Mouse (Mus musculus) ES-CJ7 (cell line): ENCODE results near the gene Syk.
A peak's percentile ranks its signal among the peaks of the same experiment; 100 is the strongest.

Experiments used
- DNase-seq: peaks from one replicate; pipeline ENCODE4 v3.0.0; 2011; ENCODE audit warnings: low read depth, low spot score

Syk gene

GRCm38 (mm10) chr13:52649791-52650418, 66.9 kb downstream of the Syk start:
- DNase-seq = no peak

DNA sequence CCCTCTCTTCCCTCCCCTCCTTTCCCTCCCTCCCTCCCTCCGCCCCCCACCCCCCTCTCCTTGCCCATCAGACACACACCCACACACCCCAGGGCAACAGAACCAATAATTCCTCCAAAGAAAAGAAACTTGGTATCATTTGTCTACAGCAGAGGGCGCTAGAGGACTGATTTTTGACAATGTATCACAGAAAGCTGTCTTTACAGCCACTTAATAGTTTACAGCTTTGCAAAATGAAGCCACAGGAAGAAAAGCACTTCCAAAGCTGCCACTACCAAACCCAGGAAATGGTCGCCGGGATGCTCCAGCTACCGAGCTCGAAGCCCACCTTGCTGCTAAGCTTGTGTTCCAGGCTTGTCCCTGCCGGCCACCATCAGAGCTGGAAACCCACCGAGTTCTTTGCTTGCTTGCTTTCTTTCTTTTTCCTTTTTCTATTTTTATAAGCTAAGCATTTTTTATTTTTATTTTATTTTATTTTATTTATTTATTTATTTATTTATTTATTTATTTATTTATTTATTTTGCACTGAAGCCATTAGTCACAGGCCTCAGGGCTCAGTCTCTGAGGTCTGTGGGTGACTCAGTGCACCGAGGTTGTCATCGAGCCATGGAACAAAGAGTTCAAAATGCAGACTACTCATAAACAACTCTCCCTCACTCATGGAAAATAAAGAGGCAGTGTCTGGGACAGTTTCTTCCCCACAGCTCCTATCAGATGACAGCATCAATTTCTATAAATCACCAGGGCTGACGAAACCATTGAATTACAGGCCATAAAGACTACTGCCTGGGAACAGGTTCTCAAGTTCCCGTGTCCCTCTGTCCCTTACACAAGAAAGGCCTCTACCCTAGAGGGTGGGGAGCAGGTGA, 68.6 kb downstream of the Syk start:
- peak; percentile 69 for DNase-seq

GRCm38 (mm10) chr13:52652253-52652628, 69.3 kb downstream of the Syk start:
- no peak for DNase-seq

DNA sequence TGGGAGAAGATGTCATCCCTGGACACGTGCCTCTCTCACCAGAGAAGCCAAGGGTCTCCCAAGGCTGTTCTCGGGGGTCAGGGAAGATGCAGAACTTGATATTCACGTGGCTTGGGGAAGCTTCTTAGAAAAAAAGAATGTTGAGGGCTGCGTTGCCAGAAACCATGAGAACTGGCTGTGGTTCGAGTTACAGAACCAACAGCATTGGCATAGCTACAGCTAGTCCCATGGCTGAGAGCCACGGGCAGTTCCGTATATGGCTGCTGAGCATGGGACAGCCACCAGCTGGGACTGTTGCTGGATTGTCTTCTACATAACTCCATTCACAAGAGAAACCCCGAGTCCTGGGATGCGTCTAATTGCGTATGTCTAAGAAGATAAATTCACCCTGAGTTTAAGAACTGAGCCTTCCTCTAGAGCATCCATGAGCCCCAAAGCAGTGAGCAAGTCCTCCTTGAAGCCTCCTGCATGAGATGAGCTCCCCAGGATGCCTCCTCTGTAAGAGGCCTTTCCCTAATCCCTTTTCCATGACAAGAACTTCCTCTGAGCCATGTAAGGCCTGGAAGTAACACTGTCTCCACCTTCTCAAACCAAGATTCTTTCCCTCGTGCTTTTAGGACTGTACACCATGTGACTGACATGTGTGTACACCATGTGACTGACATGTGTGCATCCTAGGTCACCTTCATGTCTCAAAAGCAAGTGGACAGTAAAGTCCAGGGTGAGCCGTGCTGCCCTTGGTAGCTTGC, 71.3 kb downstream of the Syk start:
- DNase-seq = no peak

GRCm38 (mm10) chr13:52654830-52655308, 71.9 kb downstream of the Syk start:
- no peak for DNase-seq

DNA sequence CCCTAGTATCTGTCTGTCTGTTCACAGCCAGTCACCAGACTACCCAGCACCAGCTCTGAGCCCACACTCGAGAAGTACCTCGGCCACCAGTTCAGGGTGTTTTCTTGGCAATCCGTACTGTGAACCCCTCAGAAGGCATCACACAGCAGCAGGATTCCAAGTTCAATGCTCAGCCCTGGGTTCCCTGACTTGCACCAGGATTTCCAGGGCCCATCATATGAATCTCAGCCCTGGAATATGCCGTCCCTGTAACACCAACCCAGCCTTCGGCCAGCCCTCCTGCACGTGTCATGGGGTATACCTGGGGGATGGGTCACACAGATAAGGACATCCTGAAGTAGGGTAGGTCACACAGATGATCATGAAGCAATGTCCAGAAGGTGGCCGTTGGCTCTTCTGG, 75.0 kb downstream of the Syk start:
- DNase-seq = no peak

GRCm38 (mm10) chr13:52658477-52658876, 75.5 kb downstream of the Syk start:
- DNase-seq = peak; percentile 67

DNA sequence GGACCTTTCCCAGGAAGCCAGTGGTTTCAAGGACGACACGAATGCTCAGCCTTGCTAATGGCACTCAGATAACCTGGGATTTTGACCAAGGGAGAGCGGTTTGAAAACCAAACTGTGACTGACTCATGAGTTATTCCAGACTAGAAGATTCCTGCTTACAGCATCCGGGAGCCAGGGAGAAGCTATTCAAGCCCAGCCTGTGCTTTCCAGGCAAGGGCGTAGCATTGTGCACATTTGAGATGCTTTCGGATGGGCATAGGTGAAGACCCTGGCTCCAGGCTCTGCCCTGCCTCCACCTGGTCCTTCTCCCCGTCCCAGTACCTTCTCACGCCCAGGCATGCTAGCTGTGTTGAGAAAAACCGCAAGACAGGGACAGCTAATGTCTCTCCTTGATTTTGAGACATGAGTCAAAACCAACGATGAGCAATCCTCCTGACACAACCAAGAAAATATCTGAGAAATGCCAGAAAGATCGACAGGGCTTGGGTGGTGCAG, 76.2 kb downstream of the Syk start:
- DNase-seq = no peak

GRCm38 (mm10) chr13:52669889-52670288, 86.9 kb downstream of the Syk start:
- DNase-seq = peak; percentile 56

- DNase-seq = no peak
These were observed 90.3 kb downstream of the Syk start for GRCm38 (mm10) chr13:52673272-52673671.

- DNase-seq = no peak
These were observed 90.9 kb downstream of the Syk start for GRCm38 (mm10) chr13:52673856-52674255.

DNA sequence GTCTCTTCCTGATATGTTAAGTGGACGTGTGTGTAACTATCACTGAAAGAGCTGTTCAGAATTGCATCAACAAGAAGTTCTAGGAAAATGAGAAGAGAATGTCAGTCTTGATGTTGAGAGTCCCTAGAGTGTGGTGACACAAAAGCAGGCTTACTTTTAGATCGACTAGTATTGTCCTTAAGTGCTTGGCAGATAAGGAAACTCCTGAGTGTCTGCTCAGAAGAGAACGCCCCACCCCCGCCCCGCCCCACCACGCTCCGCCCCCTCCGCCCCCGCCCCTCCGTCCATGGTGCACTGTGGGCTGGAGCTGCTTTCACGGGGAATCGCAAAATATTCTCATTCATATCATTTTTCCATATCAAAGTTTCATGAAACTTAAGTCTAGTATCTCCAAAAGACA, 91.9 kb downstream of the Syk start:
- no peak for DNase-seq

- no peak for DNase-seq
These were observed 92.7 kb downstream of the Syk start for GRCm38 (mm10) chr13:52675526-52676294.

DNA sequence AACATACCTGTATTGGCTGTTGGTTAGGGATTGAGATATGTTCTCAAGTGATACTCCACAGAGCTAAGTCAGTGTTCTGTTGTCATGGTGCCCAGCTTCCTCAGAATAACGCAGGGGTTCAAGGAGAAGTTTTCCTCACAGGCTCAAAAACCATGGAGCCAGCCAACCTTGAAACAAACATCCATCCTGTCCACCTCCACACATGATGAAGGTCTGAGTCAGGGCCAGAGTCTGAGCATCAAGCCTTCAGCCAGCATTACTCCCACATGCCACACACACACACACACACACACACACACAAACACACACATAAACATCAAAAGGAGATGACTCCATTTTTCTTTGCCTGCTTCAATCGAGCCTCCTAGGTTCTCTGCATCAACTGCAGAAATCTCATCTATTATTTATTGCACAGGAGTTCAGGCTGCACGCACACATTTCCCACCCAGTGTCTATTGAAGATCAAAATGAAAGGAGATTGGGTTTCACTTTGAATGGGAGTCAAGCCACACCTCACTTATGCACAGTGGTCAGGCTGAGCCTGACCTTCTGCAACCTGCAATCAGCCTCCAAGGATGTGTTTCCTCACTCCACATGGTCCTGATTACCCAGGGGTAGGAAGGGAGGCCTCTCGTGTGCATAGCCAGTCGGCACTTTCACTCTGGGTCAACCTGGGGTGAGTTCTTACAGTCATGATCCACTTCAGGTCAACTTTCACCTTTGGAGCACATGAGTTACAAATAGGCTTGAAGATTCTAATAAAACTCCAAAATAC, 93.9 kb downstream of the Syk start:
- DNase-seq = no peak

DNA sequence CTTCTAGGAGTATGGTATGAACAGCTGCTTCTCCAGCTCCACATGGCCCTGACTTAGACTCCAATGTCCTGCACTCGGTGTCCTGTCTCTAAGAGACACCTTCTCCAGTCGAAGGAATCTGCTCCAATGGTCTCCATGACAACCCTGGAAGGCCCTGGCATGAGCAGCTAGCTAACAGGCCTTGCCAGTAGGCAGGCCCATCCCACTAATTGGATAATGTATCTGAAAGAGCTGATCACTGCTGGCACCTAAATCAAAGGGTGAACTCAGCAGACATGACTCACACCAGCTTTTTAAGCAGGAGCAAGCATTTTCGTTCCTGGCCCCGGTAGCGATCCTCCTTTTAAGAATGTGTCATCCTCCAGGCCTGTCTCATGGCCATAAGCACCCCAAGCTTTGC, 96.9 kb downstream of the Syk start:
- no peak for DNase-seq

DNA sequence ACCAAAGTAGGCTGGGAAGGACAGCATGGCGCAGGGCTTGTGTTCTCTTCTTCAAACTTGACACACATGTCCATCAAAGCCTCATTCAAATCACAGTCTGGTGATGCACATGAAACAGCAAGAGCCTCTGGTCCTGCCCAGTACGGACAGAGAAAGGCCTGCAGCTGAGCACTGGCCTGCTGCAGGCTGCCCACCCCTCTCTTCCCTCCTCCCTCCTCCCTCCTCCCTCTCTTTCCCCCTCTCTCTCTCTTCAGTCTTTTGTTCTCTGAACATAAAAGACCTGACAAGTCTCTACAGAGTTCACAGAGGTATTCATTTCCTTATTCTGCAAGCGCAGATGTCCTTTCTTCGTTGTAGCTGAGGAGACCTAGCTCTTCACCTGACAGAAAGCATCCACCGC, 99.1 kb downstream of the Syk start:
- DNase-seq = no peak

DNA sequence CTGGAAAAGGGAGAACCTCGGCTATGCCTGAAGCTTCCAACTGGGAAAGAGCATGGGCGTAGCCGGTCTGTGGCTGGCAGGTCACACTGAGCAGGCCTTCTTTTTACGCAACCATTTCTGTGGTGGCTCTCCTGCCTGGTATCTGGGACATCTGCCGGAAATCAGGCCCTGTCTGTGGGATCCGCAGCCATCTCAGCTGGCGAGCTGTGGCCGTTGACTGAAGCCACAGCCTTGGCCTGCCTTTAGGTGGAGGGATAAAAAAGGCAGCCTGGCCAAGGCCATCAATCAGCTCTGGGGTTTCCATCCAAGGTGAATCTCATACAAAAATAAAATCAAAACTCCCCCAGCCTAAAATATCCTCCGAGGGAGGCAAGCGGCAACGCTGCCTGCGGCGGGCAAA, 107.5 kb downstream of the Syk start:
- DNase-seq = no peak

GRCm38 (mm10) chr13:52692311-52692710, 109.3 kb downstream of the Syk start:
- DNase-seq = no peak

- DNase-seq = no peak
These were observed 111.9 kb downstream of the Syk start for GRCm38 (mm10) chr13:52694857-52695256.
